Mouse (Mus musculus): ENCODE results near the gene Foxj2. TPM values are rescaled to one million over a fixed set of nuclear protein-coding genes. Genes with fewer than 3 reads are reported as not detected.

Foxj2 gene
- polyA plus RNA-seq, 1 experiment = 9.7 TPM

GRCm38 (mm10) chr6:122801801-122802514 lies 17.8 kb upstream of the Foxj2 start:
- Histone ChIP-seq H3K27me3 (ENCODE audit: control insufficient read depth, insufficient read depth, insufficient read length) (peaks cover 7% of the 10 kb centered on the region), H3K79me2 (ENCODE audit: control insufficient read depth, insufficient read depth) (no peaks in the 10 kb centered on the region), H3K4me3 (peak overlapping the region; percentile 9), H3ac (ENCODE audit: control insufficient read depth, insufficient read length) (no peak overlapping the region), H3K36me3 (ENCODE audit: control insufficient read depth, insufficient read depth) (no peaks in the 10 kb centered on the region), H3K4me2 (ENCODE audit: low read depth) (peak overlapping the region; percentile 57)
- TF ChIP-seq MYOG (IDR thresholded peaks at IDR 0.05; ENCODE audit: control insufficient read depth in 1 of 3, insufficient read depth in 1 of 3, insufficient read length in 2 of 3, low read depth in 2 of 3) (no peak), TCF12 (IDR thresholded peaks at IDR 0.05; ENCODE audit: insufficient read depth, poor library complexity, severe bottlenecking) (no peak), POLR2AphosphoS2 (IDR thresholded peaks at IDR 0.05; ENCODE audit: insufficient read length, low read depth) (no peak), E2F4 (IDR thresholded peaks at IDR 0.05; ENCODE audit: insufficient read depth) (no peak), CEBPB (IDR thresholded peaks at IDR 0.05; ENCODE audit: insufficient read depth, poor library complexity, severe bottlenecking) (no peak), TCF3 (IDR thresholded peaks at IDR 0.05; ENCODE audit: insufficient read length, low read depth) (no peak), SRF (IDR thresholded peaks at IDR 0.05; ENCODE audit: control insufficient read depth, insufficient read length, low read depth) (no peak), MYOD1 (IDR thresholded peaks at IDR 0.05; ENCODE audit: control insufficient read depth in 1 of 3, insufficient read length in 2 of 3, low read depth in 2 of 3) (no peak), POLR2A (IDR thresholded peaks at IDR 0.05; ENCODE audit: insufficient read length, low read depth) (no peak), REST (IDR thresholded peaks at IDR 0.05; ENCODE audit: insufficient read depth, insufficient read length) (no peak), MAX (IDR thresholded peaks at IDR 0.05; ENCODE audit: low read depth) (no peak), USF1 (IDR thresholded peaks at IDR 0.05; ENCODE audit: low read depth) (no peak)

DNA sequence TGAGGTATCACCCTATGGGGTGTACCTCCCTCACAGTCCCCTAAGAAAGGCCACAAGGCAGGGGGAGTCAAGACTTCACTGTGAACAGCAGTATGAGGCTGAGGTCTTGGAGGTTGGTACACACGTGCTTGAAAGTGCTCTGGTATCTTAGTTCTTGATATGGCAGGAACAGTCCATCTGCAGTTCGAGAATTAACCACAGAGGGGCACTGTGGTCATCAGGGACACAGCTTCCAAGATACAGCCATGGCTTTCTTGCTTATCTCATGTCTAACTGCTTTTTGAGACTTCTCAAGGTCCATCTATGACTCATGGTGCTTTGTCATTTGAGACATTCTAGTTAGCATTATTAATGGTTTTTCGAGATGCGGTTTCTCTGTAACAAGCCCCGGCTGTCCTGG lies 15.3 kb upstream of the Foxj2 start:
- Histone ChIP-seq H3K27me3 (ENCODE audit: control insufficient read depth, insufficient read depth, insufficient read length) (peaks cover 7% of the 10 kb centered on the region), H3K79me2 (ENCODE audit: control insufficient read depth, insufficient read depth) (no peaks in the 10 kb centered on the region)
- TF ChIP-seq MAX (IDR thresholded peaks at IDR 0.05; ENCODE audit: low read depth) = no peak
- TF ChIP-seq POLR2AphosphoS2 (IDR thresholded peaks at IDR 0.05; ENCODE audit: insufficient read length, low read depth) = no peak
- no peak for TF ChIP-seq TCF12 (IDR thresholded peaks at IDR 0.05; ENCODE audit: insufficient read depth, poor library complexity, severe bottlenecking)
- no peak for TF ChIP-seq SRF (IDR thresholded peaks at IDR 0.05; ENCODE audit: control insufficient read depth, insufficient read length, low read depth)
- no peak for TF ChIP-seq CEBPB (IDR thresholded peaks at IDR 0.05; ENCODE audit: insufficient read depth, poor library complexity, severe bottlenecking)

DNA sequence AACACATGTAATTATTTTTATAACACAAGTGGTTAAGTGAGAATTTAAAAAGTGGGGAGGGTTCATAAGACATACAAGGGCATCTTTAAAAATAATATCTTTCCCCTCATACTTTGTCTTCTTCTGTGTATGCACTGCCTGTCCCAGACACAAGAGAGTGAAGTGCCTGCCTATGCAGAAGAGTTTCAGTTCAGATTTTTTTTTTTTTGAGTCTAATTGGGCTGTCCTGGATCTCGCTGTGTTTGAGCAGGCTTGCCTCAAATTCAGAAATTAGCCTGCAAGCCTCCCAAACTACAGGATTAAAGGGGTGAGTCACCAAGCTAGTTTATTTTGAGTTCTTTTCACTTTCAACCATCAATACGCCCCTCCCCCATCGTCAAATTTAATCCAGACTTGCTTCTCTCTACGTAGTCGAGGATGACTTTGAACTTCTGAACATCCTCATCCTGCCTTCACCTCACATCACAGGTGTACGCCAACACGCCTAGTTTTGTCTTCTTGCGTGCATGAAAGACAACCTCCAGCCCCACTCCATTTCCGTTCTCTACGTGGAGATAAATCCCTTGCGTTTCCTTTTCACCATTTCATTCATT lies 9.6 kb upstream of the Foxj2 start:
- TF ChIP-seq POLR2AphosphoS2 (IDR thresholded peaks at IDR 0.05; ENCODE audit: insufficient read length, low read depth) = no peak
- TF ChIP-seq TCF3 (IDR thresholded peaks at IDR 0.05; ENCODE audit: insufficient read length, low read depth) = no peak
- no peak for TF ChIP-seq SRF (IDR thresholded peaks at IDR 0.05; ENCODE audit: control insufficient read depth, insufficient read length, low read depth)
- TF ChIP-seq E2F4 (IDR thresholded peaks at IDR 0.05; ENCODE audit: insufficient read depth) = no peak
- TF ChIP-seq REST (IDR thresholded peaks at IDR 0.05; ENCODE audit: insufficient read depth, insufficient read length) = no peak
- no peak for TF ChIP-seq USF1 (IDR thresholded peaks at IDR 0.05; ENCODE audit: low read depth)
- no peak for TF ChIP-seq CEBPB (IDR thresholded peaks at IDR 0.05; ENCODE audit: insufficient read depth, poor library complexity, severe bottlenecking)
- TF ChIP-seq MYOG (IDR thresholded peaks at IDR 0.05; ENCODE audit: control insufficient read depth in 1 of 3, insufficient read depth in 1 of 3, insufficient read length in 2 of 3, low read depth in 2 of 3) = no peak
- no peak for TF ChIP-seq TCF12 (IDR thresholded peaks at IDR 0.05; ENCODE audit: insufficient read depth, poor library complexity, severe bottlenecking)
- no peak for TF ChIP-seq MAX (IDR thresholded peaks at IDR 0.05; ENCODE audit: low read depth)
- no peak for TF ChIP-seq POLR2A (IDR thresholded peaks at IDR 0.05; ENCODE audit: insufficient read length, low read depth)
- no peak for TF ChIP-seq MYOD1 (IDR thresholded peaks at IDR 0.05; ENCODE audit: control insufficient read depth in 1 of 3, insufficient read length in 2 of 3, low read depth in 2 of 3)
- peak overlapping the region; percentile 50 for H3K4me3 ChIP-seq
- no peaks in the 10 kb centered on the region for H3K27me3 ChIP-seq (ENCODE audit: control insufficient read depth, insufficient read depth, insufficient read length)
- peak overlapping the region; percentile 25 for H3ac ChIP-seq (ENCODE audit: control insufficient read depth, insufficient read length)
- peak overlapping the region; percentile 96 for H3K4me2 ChIP-seq (ENCODE audit: low read depth)
- H3K36me3 ChIP-seq (ENCODE audit: control insufficient read depth, insufficient read depth) = no peaks in the 10 kb centered on the region
- no peaks in the 10 kb centered on the region for H3K79me2 ChIP-seq (ENCODE audit: control insufficient read depth, insufficient read depth)

More for the DNA sequence above, 15.3 kb upstream of the Foxj2 start:
- Histone ChIP-seq H3ac (ENCODE audit: control insufficient read depth, insufficient read length) (no peak overlapping the region), H3K4me3 (no peak overlapping the region), H3K4me2 (ENCODE audit: low read depth) (no peak overlapping the region), H3K36me3 (ENCODE audit: control insufficient read depth, insufficient read depth) (no peaks in the 10 kb centered on the region)

GRCm38 (mm10) chr6:122810615-122811279 lies 9.0 kb upstream of the Foxj2 start:
- no peaks in the 10 kb centered on the region for H3K79me2 ChIP-seq (ENCODE audit: control insufficient read depth, insufficient read depth)
- peak overlapping the region; percentile 96 for H3K4me2 ChIP-seq (ENCODE audit: low read depth)

More at GRCm38 (mm10) chr6:122810615-122811279, 9.0 kb upstream of the Foxj2 start:
- peak overlapping the region; percentile 50 for H3K4me3 ChIP-seq
- no peaks in the 10 kb centered on the region for H3K27me3 ChIP-seq (ENCODE audit: control insufficient read depth, insufficient read depth, insufficient read length)
- no peaks in the 10 kb centered on the region for H3K36me3 ChIP-seq (ENCODE audit: control insufficient read depth, insufficient read depth)
- peak overlapping the region; percentile 25 for H3ac ChIP-seq (ENCODE audit: control insufficient read depth, insufficient read length)
- TF ChIP-seq MYOD1 (IDR thresholded peaks at IDR 0.05; ENCODE audit: control insufficient read depth in 1 of 3, insufficient read length in 2 of 3, low read depth in 2 of 3) (no peak), E2F4 (IDR thresholded peaks at IDR 0.05; ENCODE audit: insufficient read depth) (no peak), SRF (IDR thresholded peaks at IDR 0.05; ENCODE audit: control insufficient read depth, insufficient read length, low read depth) (peak; percentile 78), MYOG (IDR thresholded peaks at IDR 0.05; ENCODE audit: control insufficient read depth in 1 of 3, insufficient read depth in 1 of 3, insufficient read length in 2 of 3, low read depth in 2 of 3) (no peak), POLR2A (IDR thresholded peaks at IDR 0.05; ENCODE audit: insufficient read length, low read depth) (peak; percentile 47), TCF12 (IDR thresholded peaks at IDR 0.05; ENCODE audit: insufficient read depth, poor library complexity, severe bottlenecking) (no peak), CEBPB (IDR thresholded peaks at IDR 0.05; ENCODE audit: insufficient read depth, poor library complexity, severe bottlenecking) (no peak)
